Mouse (Mus musculus): ENCODE results near the gene Crocc2. TPM values are rescaled to one million over a fixed set of nuclear protein-coding genes. Genes with fewer than 3 reads are reported as not detected.

Gene Crocc2
- total and polyA plus RNA-seq, 3 experiments, result not detected

- Histone ChIP-seq H3K36me3 (replicated peaks in 1 of 2; ENCODE audit: control insufficient read depth in 1 of 2, insufficient read depth in 1 of 2, low read length in 1 of 2) (no peaks in the 10 kb centered on the region), H3K4me2 (ENCODE audit: insufficient read depth, low read depth, poor library complexity, severe bottlenecking) (no peak overlapping the region), H3K4me3 (replicated peaks in 1 of 3; ENCODE audit: low read depth in 2 of 3, low read length in 2 of 3, poor library complexity in 1 of 3) (no peak overlapping the region), H3K79me2 (replicated peaks; ENCODE audit: control insufficient read depth, extremely low read depth, insufficient read depth, poor library complexity, severe bottlenecking) (no peaks in the 10 kb centered on the region), H3K9ac (ENCODE audit: insufficient read depth, low read depth) (no peak overlapping the region), H3K4me1 (ENCODE audit: control insufficient read depth in 1 of 2, insufficient read depth in 2 of 2) (no peaks in the 10 kb centered on the region), H3K27ac (ENCODE audit: insufficient read depth, low read depth) (no peak overlapping the region), H3K27me3 (replicated peaks) (peaks cover 55% of the 10 kb centered on the region), H3K9me3 (replicated peaks; ENCODE audit: low read length) (peaks cover 7% of the 10 kb centered on the region)
- no peak for DNase-seq (ENCODE audit: extremely low read depth)
- no peak for TF ChIP-seq ZMIZ1 (IDR thresholded peaks at IDR 0.05; ENCODE audit: low read depth, low read length)
- TF ChIP-seq EP300 (IDR thresholded peaks at IDR 0.05; ENCODE audit: low read length), result no peak
- no peak for TF ChIP-seq POLR2A (IDR thresholded peaks at IDR 0.05; ENCODE audit: low read depth, low read length)
- no peak for TF ChIP-seq RCOR1 (conservative IDR thresholded peaks at IDR 0.05; ENCODE audit: low read depth, low read length)
- TF ChIP-seq GABPA (IDR thresholded peaks at IDR 0.05; ENCODE audit: insufficient replicate concordance, low read depth, low read length), result no peak
- TF ChIP-seq TCF12 (IDR thresholded peaks at IDR 0.05; ENCODE audit: low read depth, low read length), result no peak
- no peak for TF ChIP-seq NELFE (IDR thresholded peaks at IDR 0.05; ENCODE audit: low read depth, low read length)
- TF ChIP-seq USF1 (IDR thresholded peaks at IDR 0.05; ENCODE audit: low read depth, low read length), result no peak
- TF ChIP-seq ZKSCAN1 (IDR thresholded peaks at IDR 0.05; ENCODE audit: borderline replicate concordance, low read depth, low read length), result no peak
- no peak for TF ChIP-seq USF2 (conservative IDR thresholded peaks at IDR 0.05; ENCODE audit: low read depth, low read length)
- TF ChIP-seq MYC (IDR thresholded peaks at IDR 0.05; ENCODE audit: low read depth, low read length), result no peak
- no peak for TF ChIP-seq UBTF (IDR thresholded peaks at IDR 0.05; ENCODE audit: low read depth, low read length)
- TF ChIP-seq IRF4 (IDR thresholded peaks at IDR 0.05; ENCODE audit: low read depth, low read length), result no peak
- no peak for TF ChIP-seq CHD1 (IDR thresholded peaks at IDR 0.05; ENCODE audit: low read depth, low read length)
- no peak for TF ChIP-seq POLR2AphosphoS2 (IDR thresholded peaks at IDR 0.05; ENCODE audit: low read depth, low read length)
- no peak for TF ChIP-seq MAZ (IDR thresholded peaks at IDR 0.05; ENCODE audit: low read depth, low read length)
- dilution Hi-C loops (cut with MboI; ENCODE audit: extremely low pct_ligation_motif_present, extremely low pct_unique_long_range_greater_than_20kb, low sequenced_read_pairs), result no loop called here
- in situ Hi-C loops (cut with MboI; ENCODE audit: low pct_ligation_motif_present, low pct_unique_long_range_greater_than_20kb, low sequenced_read_pairs), result no loop called here
Measured at GRCm38 (mm10) chr1:93270516-93271240, 102.2 kb downstream of the Crocc2 start.

DNA sequence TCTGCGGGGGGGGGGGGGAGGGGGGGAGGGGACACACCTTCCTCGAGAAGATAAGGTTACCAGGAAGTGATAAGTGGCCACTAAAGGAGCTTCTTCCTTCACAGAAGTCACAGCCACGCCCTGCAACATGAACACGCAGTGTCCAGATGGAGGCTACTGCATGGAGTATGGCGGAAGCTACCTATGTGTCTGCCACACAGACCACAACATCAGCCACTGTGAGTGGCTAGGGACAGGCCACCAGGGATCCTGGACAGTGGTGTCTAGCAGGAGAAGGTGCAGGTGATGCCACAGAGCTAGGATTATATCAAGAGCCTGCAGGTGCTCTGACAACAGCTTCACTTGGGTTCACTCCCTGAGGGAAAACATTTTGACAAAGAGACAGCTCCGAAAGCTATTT lies 103.2 kb downstream of the Crocc2 start:
- TF ChIP-seq EP300 (IDR thresholded peaks at IDR 0.05; ENCODE audit: low read length), result no peak
- no peak for TF ChIP-seq JUND (conservative IDR thresholded peaks at IDR 0.05; ENCODE audit: low read depth, low read length)
- TF ChIP-seq USF2 (conservative IDR thresholded peaks at IDR 0.05; ENCODE audit: low read depth, low read length), result no peak
- TF ChIP-seq SMC3 (IDR thresholded peaks at IDR 0.05; ENCODE audit: low read depth, low read length), result no peak
- TF ChIP-seq PAX5 (IDR thresholded peaks at IDR 0.05; ENCODE audit: low read length), result no peak
- TF ChIP-seq POLR2A (IDR thresholded peaks at IDR 0.05; ENCODE audit: low read depth, low read length), result no peak
- TF ChIP-seq BHLHE40 (IDR thresholded peaks at IDR 0.05; ENCODE audit: low read depth, low read length), result no peak
- no peak for TF ChIP-seq E2F4 (IDR thresholded peaks at IDR 0.05; ENCODE audit: insufficient replicate concordance, low read depth, low read length)
- no peak for TF ChIP-seq CHD2 (IDR thresholded peaks at IDR 0.05; ENCODE audit: low read length)
- TF ChIP-seq MEF2A (IDR thresholded peaks at IDR 0.05; ENCODE audit: borderline replicate concordance, low read depth, low read length), result no peak
- TF ChIP-seq JUN (IDR thresholded peaks at IDR 0.05; ENCODE audit: insufficient read depth, low read depth, low read length), result no peak
- TF ChIP-seq MYC (IDR thresholded peaks at IDR 0.05; ENCODE audit: low read depth, low read length), result no peak
- TF ChIP-seq RAD21 (IDR thresholded peaks at IDR 0.05; ENCODE audit: low read depth, low read length), result no peak
- TF ChIP-seq SIN3A (IDR thresholded peaks at IDR 0.05; ENCODE audit: low read length), result no peak
- no peak for TF ChIP-seq MAZ (IDR thresholded peaks at IDR 0.05; ENCODE audit: low read depth, low read length)
- TF ChIP-seq ZNF384 (IDR thresholded peaks at IDR 0.05; ENCODE audit: low read depth, low read length), result no peak
- no peak for TF ChIP-seq UBTF (IDR thresholded peaks at IDR 0.05; ENCODE audit: low read depth, low read length)
- no peak for TF ChIP-seq ZKSCAN1 (IDR thresholded peaks at IDR 0.05; ENCODE audit: borderline replicate concordance, low read depth, low read length)
- no peak for TF ChIP-seq CTCF (conservative IDR thresholded peaks at IDR 0.05 in 1 of 2, IDR thresholded peaks at IDR 0.05 in 1 of 2; ENCODE audit: low read depth in 2 of 2, low read length in 2 of 2)

More for the DNA sequence above, 103.2 kb downstream of the Crocc2 start:
- peaks cover 7% of the 10 kb centered on the region for H3K9me3 ChIP-seq (replicated peaks; ENCODE audit: low read length)
- no peaks in the 10 kb centered on the region for H3K36me3 ChIP-seq (replicated peaks in 1 of 2; ENCODE audit: control insufficient read depth in 1 of 2, insufficient read depth in 1 of 2, low read length in 1 of 2)
- no peak for DNase-seq (ENCODE audit: extremely low read depth)
- in situ Hi-C loops (cut with MboI; ENCODE audit: low pct_ligation_motif_present, low pct_unique_long_range_greater_than_20kb, low sequenced_read_pairs) (no loop called here), dilution Hi-C loops (cut with MboI; ENCODE audit: extremely low pct_ligation_motif_present, extremely low pct_unique_long_range_greater_than_20kb, low sequenced_read_pairs) (no loop called here)
- H3K27me3 ChIP-seq (replicated peaks), result peaks cover 57% of the 10 kb centered on the region
- H3K4me1 ChIP-seq (ENCODE audit: control insufficient read depth in 1 of 2, insufficient read depth in 2 of 2), result no peaks in the 10 kb centered on the region
- no peak overlapping the region for H3K27ac ChIP-seq (ENCODE audit: insufficient read depth, low read depth)
- no peak overlapping the region for H3K4me3 ChIP-seq (replicated peaks in 1 of 3; ENCODE audit: low read depth in 2 of 3, low read length in 2 of 3, poor library complexity in 1 of 3)
- H3K9ac ChIP-seq (ENCODE audit: insufficient read depth, low read depth), result no peak overlapping the region
- no peak overlapping the region for H3K4me2 ChIP-seq (ENCODE audit: insufficient read depth, low read depth, poor library complexity, severe bottlenecking)
- H3K79me2 ChIP-seq (replicated peaks; ENCODE audit: control insufficient read depth, extremely low read depth, insufficient read depth, poor library complexity, severe bottlenecking), result no peaks in the 10 kb centered on the region
